Mouse (Mus musculus): ENCODE data around the gene Kdm8. TPM values are rescaled to one million over a fixed set of nuclear protein-coding genes. Genes with fewer than 3 reads are reported as not detected.

The Kdm8 gene
- polyA plus RNA-seq (2017; shearing (Covaris generic)), result 3.9 TPM

GRCm38 (mm10) chr7:125444464-125445401 is at the start of gene Kdm8:
Gene Kdm8, plus strand, starts transcription at chr7:125444676.

GRCm38 (mm10) chr7:125490947-125491735 is 46.7 kb downstream of the Kdm8 start, which contains the start of gene Nsmce1:
Gene Nsmce1, minus strand, starts transcription at chr7:125491596.

Other genes with a start within 250 kb of the Kdm8 start
- gene Nsmce1, start 46.9 kb downstream of the Kdm8 start, polyA plus RNA-seq (2017; shearing (Covaris generic)), result 88.3 TPM
- 437 TPM for gene Il4ra, start 107.4 kb downstream of the Kdm8 start, polyA plus RNA-seq (2017; shearing (Covaris generic))
- gene Il21r, start 158.8 kb downstream of the Kdm8 start, polyA plus RNA-seq (2017; shearing (Covaris generic)), result 791 TPM

Data from effector memory CD4-positive, alpha-beta T cell, adult 5 months (primary cell).